Mouse (Mus musculus) forebrain, embryonic 16.5 days (tissue): ENCODE data around the gene Grip1. TPM values are rescaled to one million over a fixed set of nuclear protein-coding genes. Genes with fewer than 3 reads are reported as not detected.

ENCODE experiments used
- ATAC-seq: fragments of 200-750 bp; cut with Nextera tagmentation; 2 replicates; pipeline ENCODE4 v1.8.0; 2017; ENCODE audit warnings: mild to moderate bottlenecking, moderate library complexity
- H3K27ac ChIP-seq: fragments of 300-500 bp; sonication (generic); 2 replicates; pipeline ENCODE4 v1.5.1; 2014; ENCODE audit warnings: low read length, control low read depth
- H3K27me3 ChIP-seq: fragments of 300-500 bp; sonication (generic); replicated peaks from 2 replicates; pipeline ENCODE4 v1.6.1; 2014; ENCODE audit warnings: low read length; ENCODE audit not compliant: control insufficient read depth, insufficient read depth
- H3K36me3 ChIP-seq: fragments of 300-500 bp; sonication (generic); 2 replicates; pipeline ENCODE4 v1.6.1; 2014; ENCODE audit not compliant: control insufficient read depth, insufficient read depth
- H3K4me1 ChIP-seq: fragments of 300-500 bp; sonication (generic); replicated peaks from 2 replicates; pipeline ENCODE4 v1.6.1; 2014; ENCODE audit warnings: low read length; ENCODE audit not compliant: control insufficient read depth, insufficient read depth
- H3K4me2 ChIP-seq: fragments of 300-500 bp; sonication (generic); 2 replicates; pipeline ENCODE4 v1.6.1; 2014; ENCODE audit warnings: mild to moderate bottlenecking, low read length, control low read depth
- H3K4me3 ChIP-seq: fragments of 300-500 bp; sonication (generic); replicated peaks from 2 replicates; pipeline ENCODE4 v1.5.1; 2014; ENCODE audit warnings: mild to moderate bottlenecking, low read length, control low read depth
- H3K9ac ChIP-seq: fragments of 300-500 bp; sonication (generic); replicated peaks from 2 replicates; pipeline ENCODE4 v1.6.1; 2014; ENCODE audit warnings: low read depth, low read length, control low read depth
- H3K9me3 ChIP-seq: fragments of 300-500 bp; sonication (generic); 2 replicates; pipeline ENCODE4 v1.6.1; 2016; ENCODE audit warnings: low read length; ENCODE audit not compliant: control insufficient read depth
- WGBS: fragments of 180-500 bp; shearing (Covaris S2); extraction: QIAGEN DNeasy Blood & Tissue Kit; methylation state at CpG from one replicate; pipeline ENCODE4 v1.1.7; 2014; 5-methylcytosine and 5-hydroxymethylcytosine counted together
- polyA plus RNA-seq: library from polyadenylated mRNA; unstranded; fragments of >200 nt; fragmentation: Nextera tagmentation; extraction: Ambion mirVana; gene quantifications from 2 replicates; pipeline ENCODE4 v1.2.1, GENCODE M21; 2015

Gene Grip1
- polyA plus RNA-seq, 1 experiment from 2014 or later = 20.1 TPM

GRCm38 (mm10) chr10:119575780-119576179, 122.2 kb downstream of the Grip1 start:
- Histone ChIP-seq H3K27me3 (no peaks in the 10 kb centered on the region), H3K9ac (no peak overlapping the region), H3K4me3 (no peak overlapping the region), H3K27ac (no peak overlapping the region), H3K36me3 (no peaks in the 10 kb centered on the region), H3K4me1 (no peaks in the 10 kb centered on the region), H3K4me2 (no peak overlapping the region), H3K9me3 (no peaks in the 10 kb centered on the region)
- whole genome bisulfite sequencing = 96% methylated on average over 1 of the region's 1 CpGs
- no peak for ATAC-seq

DNA sequence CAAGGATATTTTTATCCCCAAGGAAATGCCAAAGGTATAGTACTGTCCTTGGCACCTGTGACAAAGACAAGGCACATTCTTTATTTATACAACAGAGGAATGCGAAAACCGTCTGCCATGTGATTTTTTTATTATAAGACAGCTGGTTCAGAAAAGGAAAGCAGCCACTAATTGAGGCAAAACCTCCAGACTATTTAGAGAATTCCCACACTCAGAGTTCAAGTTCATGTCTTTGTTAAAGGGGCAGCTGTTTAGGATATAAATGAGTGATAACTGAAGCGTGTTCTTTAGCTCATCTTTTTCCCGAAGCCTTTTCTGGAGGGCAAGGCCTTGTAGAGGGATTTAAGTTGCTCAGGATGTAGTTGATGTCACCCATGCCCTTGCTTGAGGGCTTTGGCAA, 126.4 kb downstream of the Grip1 start:
- Histone ChIP-seq H3K4me1 (no peaks in the 10 kb centered on the region), H3K9ac (no peak overlapping the region), H3K36me3 (no peaks in the 10 kb centered on the region), H3K27ac (no peak overlapping the region), H3K4me2 (no peak overlapping the region), H3K4me3 (no peak overlapping the region), H3K9me3 (no peaks in the 10 kb centered on the region), H3K27me3 (no peaks in the 10 kb centered on the region)
- 71% methylated on average over 4 of the region's 4 CpGs for WGBS
- no peak for ATAC-seq

DNA sequence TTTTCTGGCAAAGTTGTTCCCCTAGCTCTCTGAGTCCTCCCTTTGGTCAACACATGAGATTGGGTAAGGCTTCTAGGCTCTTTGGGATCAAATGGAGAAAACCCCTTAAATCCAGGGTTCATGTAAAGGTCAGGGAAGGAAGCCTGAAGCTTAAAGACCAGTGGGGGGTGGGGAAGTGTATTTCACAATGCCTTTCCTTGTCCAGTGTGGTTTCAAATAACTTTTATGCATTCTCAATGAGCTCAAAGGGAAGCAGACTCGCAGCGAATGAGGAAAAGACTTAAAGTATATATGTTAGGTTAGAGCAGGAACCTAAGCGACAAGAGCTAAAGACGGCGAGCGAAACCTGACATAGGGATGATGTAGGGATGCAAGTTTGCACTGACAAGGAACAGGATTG, 131.0 kb downstream of the Grip1 start:
- H3K4me1 ChIP-seq = no peaks in the 10 kb centered on the region
- H3K36me3 ChIP-seq = no peaks in the 10 kb centered on the region
- no peak overlapping the region for H3K27ac ChIP-seq
- H3K4me3 ChIP-seq = no peak overlapping the region
- no peak overlapping the region for H3K9ac ChIP-seq
- H3K4me2 ChIP-seq = no peak overlapping the region
- no peaks in the 10 kb centered on the region for H3K9me3 ChIP-seq
- ATAC-seq = no peak
- H3K27me3 ChIP-seq = no peaks in the 10 kb centered on the region
- 71% methylated on average over 6 of the region's 6 CpGs for WGBS

GRCm38 (mm10) chr10:119586976-119587375, 133.3 kb downstream of the Grip1 start:
- 72% methylated on average over 3 of the region's 3 CpGs for WGBS
- H3K4me2 ChIP-seq = no peak overlapping the region
- no peak overlapping the region for H3K27ac ChIP-seq
- H3K27me3 ChIP-seq = no peaks in the 10 kb centered on the region
- no peaks in the 10 kb centered on the region for H3K4me1 ChIP-seq
- H3K9me3 ChIP-seq = no peaks in the 10 kb centered on the region
- H3K36me3 ChIP-seq = no peaks in the 10 kb centered on the region
- no peak overlapping the region for H3K4me3 ChIP-seq
- H3K9ac ChIP-seq = no peak overlapping the region
- no peak for ATAC-seq

DNA sequence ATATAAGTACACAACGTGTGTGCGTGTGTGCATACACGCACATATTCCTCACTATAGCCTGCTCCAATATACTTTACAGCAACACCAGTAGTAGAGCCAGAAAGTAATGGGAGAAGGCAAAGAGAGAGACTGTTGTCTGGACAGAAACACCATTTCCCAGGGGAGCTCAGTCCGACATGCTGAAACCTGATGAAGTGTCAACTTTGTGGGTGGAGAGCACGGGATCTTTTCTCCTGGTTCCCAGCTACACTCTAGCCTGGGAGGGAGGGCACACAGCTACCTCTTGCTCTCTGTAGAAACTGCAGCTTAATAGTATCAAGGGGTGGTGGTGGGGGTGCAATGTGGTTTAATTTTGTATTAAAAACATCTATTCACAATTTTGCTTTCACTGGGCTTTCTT, 143.2 kb downstream of the Grip1 start:
- Histone ChIP-seq H3K27me3 (no peaks in the 10 kb centered on the region), H3K4me2 (no peak overlapping the region), H3K9me3 (no peaks in the 10 kb centered on the region), H3K27ac (no peak overlapping the region), H3K9ac (no peak overlapping the region), H3K4me1 (no peaks in the 10 kb centered on the region), H3K36me3 (no peaks in the 10 kb centered on the region), H3K4me3 (no peak overlapping the region)
- WGBS = 85% methylated on average over 5 of the region's 5 CpGs
- no peak for ATAC-seq

GRCm38 (mm10) chr10:119607501-119607900, 153.9 kb downstream of the Grip1 start:
- WGBS = 95% methylated on average over 6 of the region's 6 CpGs
- H3K4me1 ChIP-seq = no peaks in the 10 kb centered on the region
- no peak for ATAC-seq
- H3K9ac ChIP-seq = no peak overlapping the region
- no peaks in the 10 kb centered on the region for H3K27me3 ChIP-seq
- H3K4me2 ChIP-seq = no peak overlapping the region
- no peaks in the 10 kb centered on the region for H3K9me3 ChIP-seq
- no peak overlapping the region for H3K4me3 ChIP-seq
- H3K27ac ChIP-seq = no peak overlapping the region
- H3K36me3 ChIP-seq = no peaks in the 10 kb centered on the region

DNA sequence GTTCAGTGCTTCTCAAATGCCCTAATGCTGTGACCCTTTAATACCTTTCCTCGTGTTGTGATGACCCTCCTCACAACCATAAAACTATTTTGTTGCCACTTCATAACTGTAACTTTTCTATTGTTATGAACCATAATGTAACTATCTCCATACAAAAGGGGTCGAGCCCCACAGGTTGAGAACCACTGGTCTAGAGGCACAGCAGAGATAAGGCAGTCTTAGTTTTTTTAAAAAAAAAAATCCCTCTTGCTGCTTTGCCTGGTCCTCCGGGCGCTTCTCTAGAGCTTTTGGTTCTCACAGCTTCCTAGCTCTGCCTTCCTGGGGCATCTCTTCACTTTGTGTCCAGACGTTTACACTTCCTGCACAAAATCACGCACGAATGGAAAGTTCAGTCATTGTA, 155.4 kb downstream of the Grip1 start:
- WGBS = 91% methylated on average over 7 of the region's 7 CpGs
- no peak for ATAC-seq

DNA sequence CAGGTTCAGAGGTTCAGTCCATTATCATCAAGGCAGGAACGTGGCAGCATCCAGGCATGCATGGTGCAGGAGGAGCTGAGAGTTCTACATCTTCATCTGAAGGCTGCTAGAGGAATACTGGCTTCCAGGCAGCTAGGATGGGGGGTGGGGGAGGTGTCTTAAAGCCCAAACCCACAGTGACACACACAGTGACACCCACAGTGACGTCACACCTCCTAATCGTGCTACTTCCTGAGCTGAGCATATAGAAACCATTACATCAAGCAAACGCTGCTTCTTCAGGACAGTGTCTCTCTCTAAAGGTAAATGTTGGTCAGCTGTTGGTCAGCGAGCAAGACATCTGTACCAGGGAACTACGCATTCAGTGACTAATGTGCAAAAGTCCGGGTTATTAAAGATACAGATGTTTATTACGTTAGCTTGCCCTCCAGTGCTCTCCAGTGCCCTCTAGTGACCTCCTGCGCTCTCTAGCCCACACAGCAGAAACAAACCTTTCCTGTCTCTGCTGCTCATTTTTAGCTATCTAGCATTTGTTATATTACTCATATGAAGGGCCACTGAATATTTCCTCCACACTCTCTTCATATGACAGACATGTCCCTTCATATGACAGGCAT, 156.8 kb downstream of the Grip1 start:
- WGBS = 71% methylated on average over 9 of the region's 9 CpGs
- peaks cover 9% of the 10 kb centered on the region for H3K4me1 ChIP-seq
- no peaks in the 10 kb centered on the region for H3K9me3 ChIP-seq
- H3K27ac ChIP-seq = no peak overlapping the region
- H3K4me3 ChIP-seq = no peak overlapping the region
- H3K4me2 ChIP-seq = no peak overlapping the region
- no peak for ATAC-seq
- no peak overlapping the region for H3K9ac ChIP-seq
- H3K36me3 ChIP-seq = no peaks in the 10 kb centered on the region
- H3K27me3 ChIP-seq = no peaks in the 10 kb centered on the region

More for the DNA sequence above, 155.4 kb downstream of the Grip1 start:
- H3K36me3 ChIP-seq = no peaks in the 10 kb centered on the region
- H3K4me3 ChIP-seq = no peak overlapping the region
- no peak overlapping the region for H3K9ac ChIP-seq
- H3K9me3 ChIP-seq = no peaks in the 10 kb centered on the region
- H3K27ac ChIP-seq = no peak overlapping the region
- H3K27me3 ChIP-seq = no peaks in the 10 kb centered on the region
- H3K4me2 ChIP-seq = no peak overlapping the region
- H3K4me1 ChIP-seq = no peaks in the 10 kb centered on the region

DNA sequence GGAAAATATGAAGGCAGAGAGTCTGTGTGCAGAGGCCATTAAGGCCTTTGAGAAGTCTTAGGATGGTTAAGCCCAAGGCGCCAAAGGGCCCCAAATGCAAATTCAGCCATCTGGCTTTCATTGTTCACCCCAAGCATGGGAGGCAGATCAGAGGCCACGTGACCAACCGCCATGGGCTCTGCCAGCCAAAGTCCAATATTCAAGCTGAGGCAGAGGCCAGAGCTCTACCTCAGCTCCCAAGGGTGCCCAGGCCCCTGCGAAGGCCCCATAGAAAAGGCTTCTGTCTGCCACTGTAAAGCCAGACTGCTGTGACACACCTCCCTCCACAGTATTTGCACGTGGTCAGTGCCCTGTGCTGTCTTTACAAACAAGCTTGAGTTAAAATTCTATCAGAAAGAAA, 158.4 kb downstream of the Grip1 start:
- WGBS = 85% methylated on average over 5 of the region's 5 CpGs
- no peak for ATAC-seq
- Histone ChIP-seq H3K4me2 (no peak overlapping the region), H3K27ac (no peak overlapping the region), H3K36me3 (no peaks in the 10 kb centered on the region), H3K4me1 (peaks cover 13% of the 10 kb centered on the region), H3K4me3 (no peak overlapping the region), H3K9me3 (no peaks in the 10 kb centered on the region), H3K27me3 (no peaks in the 10 kb centered on the region), H3K9ac (no peak overlapping the region)

DNA sequence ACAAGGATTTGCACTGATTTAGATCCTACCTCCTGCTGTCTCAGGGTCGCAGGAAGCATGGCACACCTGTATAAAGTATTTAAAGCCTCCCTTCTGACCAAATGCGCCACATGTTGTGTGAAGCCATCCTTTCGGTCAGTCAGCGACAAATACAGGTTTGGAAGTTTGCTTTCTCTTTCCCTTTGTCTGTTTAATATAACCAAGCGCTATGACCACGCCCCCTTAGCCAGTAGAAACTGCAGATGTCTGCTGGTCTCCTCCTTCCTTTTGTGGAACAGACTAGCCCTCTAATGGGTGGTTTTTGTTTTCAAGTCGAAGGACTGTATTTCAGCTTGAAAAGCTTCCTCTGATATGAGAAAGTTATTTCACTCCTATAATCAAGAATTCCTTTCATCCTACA, 161.1 kb downstream of the Grip1 start:
- H3K4me3 ChIP-seq = no peak overlapping the region
- no peak for ATAC-seq
- peaks cover 13% of the 10 kb centered on the region for H3K4me1 ChIP-seq
- no peak overlapping the region for H3K9ac ChIP-seq
- H3K27me3 ChIP-seq = no peaks in the 10 kb centered on the region
- H3K36me3 ChIP-seq = no peaks in the 10 kb centered on the region
- H3K9me3 ChIP-seq = no peaks in the 10 kb centered on the region
- 35% methylated on average over 7 of the region's 7 CpGs for WGBS
- H3K4me2 ChIP-seq = 0 out of 2 replicates have a peak overlapping the region, but pooled peaks have one; percentile 17
- H3K27ac ChIP-seq = peak overlapping the region; percentile 39; the same call in 1 of the 2 replicates
